1 mouse cellular context compared by ENCODE assay signal in genomic region chr2:119176761-119177160, GRCm38 (mm10).
TF ChIP-seq lines count a peak whose summit lies in the region.

No protein-coding gene starts in this region.

TF ChIP-seq in myocyte, 11 proteins besides CTCF, POLR2A, EP300 and RAD21:
- TF ChIP-seq CEBPB (IDR thresholded peaks at IDR 0.05; ENCODE audit: insufficient read depth, poor library complexity, severe bottlenecking): no peak
- TF ChIP-seq E2F4 (IDR thresholded peaks at IDR 0.05; ENCODE audit: insufficient read depth): no peak
- no peak for TF ChIP-seq TCF12 (IDR thresholded peaks at IDR 0.05; ENCODE audit: insufficient read depth, poor library complexity, severe bottlenecking)
- no peak for TF ChIP-seq MAX (IDR thresholded peaks at IDR 0.05; ENCODE audit: low read depth)
- TF ChIP-seq TCF3 (IDR thresholded peaks at IDR 0.05; ENCODE audit: insufficient read length, low read depth): no peak
- TF ChIP-seq SRF (IDR thresholded peaks at IDR 0.05; ENCODE audit: control insufficient read depth, insufficient read length, low read depth): no peak
- no peak for TF ChIP-seq POLR2AphosphoS2 (IDR thresholded peaks at IDR 0.05; ENCODE audit: insufficient read length, low read depth)
- no peak for TF ChIP-seq MYOD1 (IDR thresholded peaks at IDR 0.05; ENCODE audit: control insufficient read depth in 1 of 3, insufficient read length in 2 of 3, low read depth in 2 of 3)
- TF ChIP-seq USF1 (IDR thresholded peaks at IDR 0.05; ENCODE audit: low read depth): no peak
- no peak for TF ChIP-seq MYOG (IDR thresholded peaks at IDR 0.05; ENCODE audit: control insufficient read depth in 1 of 3, insufficient read depth in 1 of 3, insufficient read length in 2 of 3, low read depth in 2 of 3)
- no peak for TF ChIP-seq REST (IDR thresholded peaks at IDR 0.05; ENCODE audit: insufficient read depth, insufficient read length)
